Mouse (Mus musculus): ENCODE results near the gene Sh3bgrl2. TPM values are rescaled to one million over a fixed set of nuclear protein-coding genes. Genes with fewer than 3 reads are reported as not detected.

Sh3bgrl2 gene
- polyA plus RNA-seq, 1 experiment from 2014 or later = 27.4 TPM

- H3K4me1 ChIP-seq = no peaks in the 10 kb centered on the region
- no peak overlapping the region for H3K4me2 ChIP-seq
- 88% methylated on average over 6 of the region's 6 CpGs for WGBS
- H3K27ac ChIP-seq = peak overlapping the region; percentile 44; the same call in 1 of the 2 replicates
- H3K4me3 ChIP-seq (replicated peaks) = no peak overlapping the region
- no peaks in the 10 kb centered on the region for H3K27me3 ChIP-seq (replicated peaks)
- no peaks in the 10 kb centered on the region for H3K9me3 ChIP-seq
- no peaks in the 10 kb centered on the region for H3K36me3 ChIP-seq
- ATAC-seq (ENCODE audit: insufficient read depth, low FRiP score, low read depth) = no peak
- no peak overlapping the region for H3K9ac ChIP-seq
Measured at GRCm38 (mm10) chr9:83596132-83596531, 48.0 kb downstream of the Sh3bgrl2 start.

- H3K4me3 ChIP-seq (replicated peaks) = no peak overlapping the region
- peak overlapping the region; percentile 44; the same call in 1 of the 2 replicates for H3K27ac ChIP-seq
- no peaks in the 10 kb centered on the region for H3K4me1 ChIP-seq
- H3K9ac ChIP-seq = no peak overlapping the region
- 75% methylated on average over 13 of the region's 13 CpGs for WGBS
- H3K4me2 ChIP-seq = no peak overlapping the region
- peak; percentile 68 for ATAC-seq (ENCODE audit: insufficient read depth, low FRiP score, low read depth)
- no peaks in the 10 kb centered on the region for H3K9me3 ChIP-seq
- no peaks in the 10 kb centered on the region for H3K36me3 ChIP-seq
- no peaks in the 10 kb centered on the region for H3K27me3 ChIP-seq (replicated peaks)
Measured at GRCm38 (mm10) chr9:83596646-83597481, 48.7 kb downstream of the Sh3bgrl2 start.

- Histone ChIP-seq H3K27ac (no peak overlapping the region), H3K36me3 (no peaks in the 10 kb centered on the region), H3K4me1 (no peaks in the 10 kb centered on the region), H3K4me3 (replicated peaks) (no peak overlapping the region), H3K9me3 (no peaks in the 10 kb centered on the region), H3K9ac (no peak overlapping the region), H3K27me3 (replicated peaks) (no peaks in the 10 kb centered on the region), H3K4me2 (no peak overlapping the region)
- ATAC-seq (ENCODE audit: insufficient read depth, low FRiP score, low read depth) = no peak
- 78% methylated on average over 7 of the region's 7 CpGs for WGBS
Measured at GRCm38 (mm10) chr9:83598047-83598446, 49.9 kb downstream of the Sh3bgrl2 start.

GRCm38 (mm10) chr9:83599505-83599904 is 51.4 kb downstream of the Sh3bgrl2 start:
- Histone ChIP-seq H3K4me2 (no peak overlapping the region), H3K4me3 (replicated peaks) (no peak overlapping the region), H3K9ac (no peak overlapping the region), H3K4me1 (no peaks in the 10 kb centered on the region), H3K27ac (no peak overlapping the region), H3K9me3 (no peaks in the 10 kb centered on the region), H3K36me3 (no peaks in the 10 kb centered on the region), H3K27me3 (replicated peaks) (no peaks in the 10 kb centered on the region)
- 58% methylated on average over 6 of the region's 6 CpGs for WGBS
- no peak for ATAC-seq (ENCODE audit: insufficient read depth, low FRiP score, low read depth)

- no peaks in the 10 kb centered on the region for H3K27me3 ChIP-seq (replicated peaks)
- no peak overlapping the region for H3K27ac ChIP-seq
- no peaks in the 10 kb centered on the region for H3K9me3 ChIP-seq
- WGBS = 81% methylated on average over 10 of the region's 10 CpGs
- no peaks in the 10 kb centered on the region for H3K36me3 ChIP-seq
- H3K9ac ChIP-seq = no peak overlapping the region
- H3K4me3 ChIP-seq (replicated peaks) = no peak overlapping the region
- no peak overlapping the region for H3K4me2 ChIP-seq
- no peaks in the 10 kb centered on the region for H3K4me1 ChIP-seq
- no peak for ATAC-seq (ENCODE audit: insufficient read depth, low FRiP score, low read depth)
Measured at GRCm38 (mm10) chr9:83600286-83601048, 52.3 kb downstream of the Sh3bgrl2 start.

GRCm38 (mm10) chr9:83602176-83602770 is 54.1 kb downstream of the Sh3bgrl2 start:
- Histone ChIP-seq H3K27ac (no peak overlapping the region), H3K4me2 (no peak overlapping the region), H3K9ac (no peak overlapping the region), H3K27me3 (replicated peaks) (no peaks in the 10 kb centered on the region), H3K4me3 (replicated peaks) (no peak overlapping the region), H3K9me3 (no peaks in the 10 kb centered on the region), H3K36me3 (no peaks in the 10 kb centered on the region), H3K4me1 (0 out of 2 replicates have a peak, but pooled peaks cover 9% of the 10 kb centered on the region)
- WGBS = 67% methylated on average over 6 of the region's 6 CpGs
- no peak for ATAC-seq (ENCODE audit: insufficient read depth, low FRiP score, low read depth)

- 0 out of 2 replicates have a peak, but pooled peaks cover 9% of the 10 kb centered on the region for H3K4me1 ChIP-seq
- no peak overlapping the region for H3K9ac ChIP-seq
- no peak for ATAC-seq (ENCODE audit: insufficient read depth, low FRiP score, low read depth)
- H3K27ac ChIP-seq = no peak overlapping the region
- no peak overlapping the region for H3K4me3 ChIP-seq (replicated peaks)
- H3K9me3 ChIP-seq = no peaks in the 10 kb centered on the region
- no peak overlapping the region for H3K4me2 ChIP-seq
- H3K36me3 ChIP-seq = no peaks in the 10 kb centered on the region
- no peaks in the 10 kb centered on the region for H3K27me3 ChIP-seq (replicated peaks)
- 78% methylated on average over 2 of the region's 2 CpGs for WGBS
Measured at GRCm38 (mm10) chr9:83603159-83603558, 55.0 kb downstream of the Sh3bgrl2 start.

- Histone ChIP-seq H3K4me2 (no peak overlapping the region), H3K4me3 (replicated peaks) (no peak overlapping the region), H3K27me3 (replicated peaks) (no peaks in the 10 kb centered on the region), H3K27ac (peak overlapping the region; percentile 28; the same call in 1 of the 2 replicates), H3K36me3 (no peaks in the 10 kb centered on the region), H3K4me1 (peaks cover 9% of the 10 kb centered on the region; the same call in 1 of the 2 replicates), H3K9ac (no peak overlapping the region), H3K9me3 (no peaks in the 10 kb centered on the region)
- WGBS = 48% methylated on average over 8 of the region's 8 CpGs
- ATAC-seq (ENCODE audit: insufficient read depth, low FRiP score, low read depth) = peak; percentile 35; the same call in 1 of the 2 replicates
Measured at GRCm38 (mm10) chr9:83605886-83606640, 57.9 kb downstream of the Sh3bgrl2 start.

- no peak for ATAC-seq (ENCODE audit: insufficient read depth, low FRiP score, low read depth)
- WGBS = 70% methylated on average over 1 of the region's 1 CpGs
- H3K27me3 ChIP-seq (replicated peaks) = no peaks in the 10 kb centered on the region
Measured at GRCm38 (mm10) chr9:83608135-83608534, 60.0 kb downstream of the Sh3bgrl2 start.

GRCm38 (mm10) chr9:83609422-83610297 is 61.5 kb downstream of the Sh3bgrl2 start:
- H3K36me3 ChIP-seq = no peaks in the 10 kb centered on the region
- ATAC-seq (ENCODE audit: insufficient read depth, low FRiP score, low read depth) = peak; percentile 56; the same call in 1 of the 2 replicates
- 37% methylated on average over 9 of the region's 9 CpGs for WGBS
- H3K9me3 ChIP-seq = no peaks in the 10 kb centered on the region
- no peak overlapping the region for H3K4me2 ChIP-seq
- H3K27ac ChIP-seq = no peak overlapping the region
- peaks cover 9% of the 10 kb centered on the region; the same call in 1 of the 2 replicates for H3K4me1 ChIP-seq
- no peak overlapping the region for H3K4me3 ChIP-seq (replicated peaks)
- no peaks in the 10 kb centered on the region for H3K27me3 ChIP-seq (replicated peaks)
- no peak overlapping the region for H3K9ac ChIP-seq

More at GRCm38 (mm10) chr9:83608135-83608534, 60.0 kb downstream of the Sh3bgrl2 start:
- Histone ChIP-seq H3K4me3 (replicated peaks) (no peak overlapping the region), H3K9ac (no peak overlapping the region), H3K4me2 (no peak overlapping the region), H3K9me3 (no peaks in the 10 kb centered on the region), H3K4me1 (peaks cover 9% of the 10 kb centered on the region; the same call in 1 of the 2 replicates), H3K36me3 (no peaks in the 10 kb centered on the region), H3K27ac (no peak overlapping the region)
